Mouse (Mus musculus) neutrophil, adult 59 days (primary cell): ENCODE results near the gene Egf. TPM values are rescaled to one million over a fixed set of nuclear protein-coding genes. Genes with fewer than 3 reads are reported as not detected.

Source experiments
- total RNA-seq, 2 experiments: library from RNA; stranded (reverse); gene quantifications; 1 replicate in 1 of 2; 2 replicates in 1 of 2; pipeline ENCODE4 v1.2.4; 2023

The Egf gene
- total RNA-seq, result 1 to 10 TPM in 1 of 2 experiments, under 1 TPM in 1; 0.42 to 1.9 TPM

GRCm38 (mm10) chr3:129754650-129755604 is at the start of gene Egf:
TSS of gene Egf (minus strand) at chr3:129755316.

DNA sequence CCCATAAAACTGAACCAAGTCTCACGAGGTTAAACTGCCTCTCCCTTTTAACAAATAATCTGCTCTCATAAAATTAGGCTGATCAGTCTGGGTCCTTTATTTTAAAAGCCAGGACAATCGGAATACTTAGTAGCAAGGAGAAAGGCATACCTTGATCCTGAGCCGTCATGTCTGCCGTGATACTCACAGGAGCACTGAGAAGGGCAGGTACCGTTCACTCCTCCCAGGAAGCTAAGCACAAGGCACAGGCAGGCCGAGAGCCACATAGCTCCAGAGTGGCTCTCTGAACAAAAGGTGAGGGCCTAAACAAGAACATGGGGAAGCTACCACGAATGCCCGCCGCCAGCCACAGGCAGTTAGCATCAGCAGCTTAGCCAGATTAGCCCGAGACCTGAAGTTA is 48.6 kb upstream of the Egf start, which contains the start of gene Lrit3:
Gene Lrit3, minus strand, starts transcription at position 266 of the 400 bp plus-strand sequence.

Other genes with a start within 250 kb of the Egf start
- 1 to 10 TPM; 5.1 to 5.9 TPM for gene Elovl6, start 223.0 kb downstream of the Egf start, total RNA-seq
- gene Lrit3, start 48.7 kb upstream of the Egf start, total RNA-seq, result not detected
- under 1 TPM; 0.24 TPM for gene Rrh, start 67.3 kb upstream of the Egf start, total RNA-seq
- gene Gar1, start 76.1 kb upstream of the Egf start, total RNA-seq, result 10 to 100 TPM; 21.5 to 29.9 TPM
- not detected for gene Cfi, start 80.6 kb upstream of the Egf start, total RNA-seq
- gene Pla2g12a, start 123.3 kb upstream of the Egf start, total RNA-seq, result 1 to 10 TPM; 6.4 to 7.6 TPM
- 1 to 10 TPM; 7.9 to 9.4 TPM for gene Casp6, start 146.1 kb upstream of the Egf start, total RNA-seq
- 10 to 100 TPM; 25.1 to 36.2 TPM for gene Mcub, start 214.9 kb upstream of the Egf start, total RNA-seq